Mouse (Mus musculus) midbrain, embryonic 13.5 days (tissue): Measurements from ENCODE around the gene Cxcr1. TPM values are rescaled to one million over a fixed set of nuclear protein-coding genes. Genes with fewer than 3 reads are reported as not detected.

Experiments used
- ATAC-seq: fragments of 200-750 bp; cut with Nextera tagmentation; 2 replicates; pipeline ENCODE4 v1.8.0; 2017; ENCODE audit warnings: mild to moderate bottlenecking, moderate TSS enrichment, moderate library complexity
- H3K27ac ChIP-seq: fragments of 300-500 bp; sonication (generic); 2 replicates; pipeline ENCODE4 v1.5.1; 2015; ENCODE audit warnings: inconsistent platforms, mild to moderate bottlenecking, moderate library complexity
- H3K27me3 ChIP-seq: fragments of 300-500 bp; sonication (generic); 2 replicates; pipeline ENCODE4 v1.6.1; 2015; ENCODE audit warnings: mild to moderate bottlenecking, inconsistent platforms
- H3K36me3 ChIP-seq: fragments of 300-500 bp; sonication (generic); 2 replicates; pipeline ENCODE4 v1.6.1; 2015; ENCODE audit warnings: mild to moderate bottlenecking, inconsistent platforms
- H3K4me1 ChIP-seq: fragments of 300-500 bp; sonication (generic); replicated peaks from 2 replicates; pipeline ENCODE4 v1.6.1; 2015; ENCODE audit warnings: inconsistent platforms
- H3K4me2 ChIP-seq: fragments of 300-500 bp; sonication (generic); replicated peaks from 2 replicates; pipeline ENCODE4 v1.6.1; 2015; ENCODE audit warnings: moderate library complexity, mild to moderate bottlenecking, inconsistent platforms
- H3K4me3 ChIP-seq: fragments of 300-500 bp; sonication (generic); replicated peaks from 2 replicates; pipeline ENCODE4 v1.5.1; 2015; ENCODE audit warnings: mild to moderate bottlenecking, inconsistent platforms
- H3K9ac ChIP-seq: fragments of 300-500 bp; sonication (generic); replicated peaks from 2 replicates; pipeline ENCODE4 v1.6.1; 2015; ENCODE audit warnings: mild to moderate bottlenecking, inconsistent platforms
- H3K9me3 ChIP-seq: fragments of 300-500 bp; sonication (generic); 2 replicates; pipeline ENCODE4 v1.6.1; 2016; ENCODE audit warnings: mild to moderate bottlenecking, inconsistent platforms
- WGBS: fragments of 180-500 bp; shearing (Covaris S2); methylation state at CpG from one replicate; pipeline ENCODE4 v1.1.7; 2015; 5-methylcytosine and 5-hydroxymethylcytosine counted together
- polyA plus RNA-seq: library from polyadenylated mRNA; unstranded; fragments of >200 nt; fragmentation: Nextera tagmentation; extraction: Ambion mirVana; gene quantifications from 2 replicates; pipeline ENCODE4 v1.2.1, GENCODE M21; 2015

The Cxcr1 gene
- polyA plus RNA-seq, 1 experiment from 2014 or later, result not detected

DNA sequence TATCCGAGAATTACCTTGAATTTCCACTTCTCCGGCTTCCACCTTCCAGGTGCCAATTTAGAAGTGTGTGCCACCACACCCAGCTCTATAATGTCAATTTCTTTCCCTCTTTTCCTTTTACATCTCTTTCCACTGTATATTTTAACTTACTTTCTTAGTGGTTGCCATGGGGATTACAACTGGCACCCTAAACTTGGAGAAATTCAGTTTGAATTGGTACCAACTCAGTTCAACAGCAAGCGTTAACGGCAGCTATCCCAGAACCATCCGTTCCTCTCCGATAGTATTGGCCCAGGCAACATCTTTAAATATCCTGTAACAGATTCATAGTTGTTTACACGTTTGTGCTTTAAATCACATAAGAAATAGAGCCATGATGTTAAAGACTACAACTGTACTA, 25.5 kb upstream of the Cxcr1 start:
- no peaks in the 10 kb centered on the region for H3K9me3 ChIP-seq

DNA sequence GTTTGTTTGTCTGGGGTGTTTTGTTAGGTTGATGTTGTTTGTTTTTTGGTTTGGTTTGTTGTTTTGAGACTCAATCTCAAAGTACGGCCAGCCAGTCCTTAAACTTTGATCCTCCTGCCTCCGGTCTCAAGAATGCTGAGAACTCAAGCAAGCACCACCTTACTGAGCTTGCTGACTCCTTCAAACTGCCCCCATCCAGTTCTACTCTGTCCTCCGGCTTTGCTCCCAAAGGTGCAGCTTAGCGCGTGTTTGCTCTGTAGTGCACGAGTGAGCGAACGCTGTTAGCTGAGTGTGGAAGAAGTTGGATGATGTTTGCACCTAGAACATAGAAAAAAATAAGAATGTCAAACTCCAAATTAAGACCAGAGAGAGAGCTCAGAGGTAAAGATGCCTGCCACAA, 14.5 kb upstream of the Cxcr1 start:
- Histone ChIP-seq H3K27me3 (peaks cover 30% of the 10 kb centered on the region), H3K4me1 (0 out of 2 replicates have a peak, but pooled peaks cover 4% of the 10 kb centered on the region), H3K27ac (no peak overlapping the region), H3K36me3 (no peaks in the 10 kb centered on the region), H3K9me3 (no peaks in the 10 kb centered on the region), H3K4me3 (no peak overlapping the region), H3K9ac (no peak overlapping the region), H3K4me2 (no peak overlapping the region)
- 94% methylated on average over 8 of the region's 8 CpGs for WGBS
- ATAC-seq, result no peak

More for the DNA sequence above, 25.5 kb upstream of the Cxcr1 start:
- no peaks in the 10 kb centered on the region for H3K36me3 ChIP-seq
- no peaks in the 10 kb centered on the region for H3K27me3 ChIP-seq
- H3K4me3 ChIP-seq, result no peak overlapping the region
- ATAC-seq, result no peak
- H3K27ac ChIP-seq, result no peak overlapping the region
- no peak overlapping the region for H3K4me2 ChIP-seq
- no peaks in the 10 kb centered on the region for H3K4me1 ChIP-seq
- no peak overlapping the region for H3K9ac ChIP-seq
- 88% methylated on average over 7 of the region's 7 CpGs for WGBS

DNA sequence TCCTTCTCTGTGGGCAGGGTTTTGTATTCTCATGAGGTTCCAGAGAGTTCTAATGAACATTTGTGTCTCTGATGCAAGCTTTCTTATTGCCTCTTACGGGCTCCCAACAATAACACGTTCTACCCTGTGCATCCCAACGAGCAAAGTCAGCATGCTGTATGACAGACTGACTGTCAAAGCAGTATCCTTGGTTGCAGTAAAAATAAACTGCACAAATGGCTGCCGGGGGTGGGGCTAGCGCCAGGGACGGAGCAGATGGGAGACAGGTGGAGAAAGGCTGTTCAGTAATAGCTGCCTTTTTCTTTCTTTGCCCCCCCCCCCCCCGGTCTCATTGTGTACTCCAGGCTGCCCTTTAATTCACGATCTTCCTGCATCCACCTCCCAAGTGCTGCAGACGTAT, 13.5 kb upstream of the Cxcr1 start:
- Histone ChIP-seq H3K4me1 (0 out of 2 replicates have a peak, but pooled peaks cover 4% of the 10 kb centered on the region), H3K27me3 (peaks cover 34% of the 10 kb centered on the region), H3K9ac (no peak overlapping the region), H3K4me2 (no peak overlapping the region), H3K27ac (no peak overlapping the region), H3K36me3 (no peaks in the 10 kb centered on the region), H3K4me3 (no peak overlapping the region), H3K9me3 (no peaks in the 10 kb centered on the region)
- WGBS, result 62% methylated on average over 9 of the region's 9 CpGs
- no peak for ATAC-seq

DNA sequence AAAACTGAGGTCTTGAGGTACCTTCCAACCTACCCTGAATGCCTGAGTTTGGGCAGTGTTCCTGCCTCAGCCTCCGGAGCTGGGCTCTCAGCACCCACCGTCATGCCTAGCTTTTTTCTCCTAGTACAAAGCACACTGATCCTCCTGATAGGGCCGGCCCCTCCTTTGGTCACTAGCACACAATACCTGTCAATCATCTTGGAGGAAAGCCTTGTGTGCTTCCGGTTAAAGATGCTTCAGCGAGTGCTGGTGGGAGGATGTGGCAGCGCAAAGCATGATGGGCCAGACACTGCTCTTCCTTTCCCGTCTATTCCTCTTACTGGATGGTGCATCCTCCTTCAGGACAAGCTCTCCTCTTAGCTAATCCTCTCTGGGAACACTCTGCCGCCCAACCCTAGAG, 12.2 kb upstream of the Cxcr1 start:
- no peak for ATAC-seq
- 56% methylated on average over 8 of the region's 8 CpGs for WGBS
- Histone ChIP-seq H3K4me2 (no peak overlapping the region), H3K27ac (no peak overlapping the region), H3K4me1 (no peaks in the 10 kb centered on the region), H3K27me3 (peaks cover 43% of the 10 kb centered on the region), H3K36me3 (no peaks in the 10 kb centered on the region), H3K9me3 (no peaks in the 10 kb centered on the region), H3K9ac (no peak overlapping the region), H3K4me3 (no peak overlapping the region)

DNA sequence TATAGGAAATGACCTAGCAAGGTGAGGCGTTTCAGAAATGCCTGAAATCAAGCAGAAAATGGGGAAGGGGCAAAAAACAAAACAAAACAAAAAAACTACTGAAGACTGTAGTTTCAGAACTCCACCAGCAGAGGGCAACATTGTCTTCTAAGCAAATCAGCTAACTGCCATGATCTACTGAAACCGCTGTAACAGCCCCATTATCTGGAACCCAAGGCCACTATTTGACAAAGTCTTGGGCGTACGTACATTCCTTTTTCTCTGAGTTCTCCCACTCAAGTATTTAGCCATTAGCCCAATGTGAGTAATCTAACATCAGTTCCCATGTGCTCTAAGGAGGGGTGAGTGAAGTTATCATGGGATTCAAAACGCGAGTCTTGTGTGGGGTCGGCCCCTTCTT, 11.4 kb upstream of the Cxcr1 start:
- no peaks in the 10 kb centered on the region for H3K4me1 ChIP-seq
- WGBS, result 73% methylated on average over 7 of the region's 7 CpGs
- no peak overlapping the region for H3K27ac ChIP-seq
- no peak overlapping the region for H3K4me2 ChIP-seq
- no peaks in the 10 kb centered on the region for H3K9me3 ChIP-seq
- ATAC-seq, result no peak
- H3K36me3 ChIP-seq, result no peaks in the 10 kb centered on the region
- no peak overlapping the region for H3K9ac ChIP-seq
- peaks cover 45% of the 10 kb centered on the region for H3K27me3 ChIP-seq
- H3K4me3 ChIP-seq, result no peak overlapping the region

DNA sequence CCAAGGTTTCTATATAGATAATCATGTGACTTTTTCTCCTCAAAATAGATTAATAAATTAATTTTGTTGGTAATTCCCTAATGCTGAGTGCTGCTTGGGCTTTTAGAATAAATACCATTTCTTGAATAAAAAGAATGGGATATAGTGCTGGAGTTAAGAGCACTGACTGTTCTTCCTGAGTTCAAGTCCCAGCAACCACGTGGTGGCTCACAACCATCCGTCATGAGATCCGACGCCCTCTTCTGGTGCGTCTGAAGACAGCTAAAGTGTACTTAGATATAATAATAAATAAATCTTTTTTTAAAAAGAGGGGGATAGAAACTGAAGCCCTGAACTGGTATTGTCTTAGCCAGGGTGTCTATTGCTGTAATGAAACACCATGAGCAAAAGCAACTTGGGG, 9.0 kb upstream of the Cxcr1 start:
- no peaks in the 10 kb centered on the region for H3K9me3 ChIP-seq
- no peak overlapping the region for H3K4me2 ChIP-seq
- H3K9ac ChIP-seq, result no peak overlapping the region
- H3K4me1 ChIP-seq, result no peaks in the 10 kb centered on the region
- peaks cover 48% of the 10 kb centered on the region for H3K27me3 ChIP-seq
- 73% methylated on average over 5 of the region's 5 CpGs for WGBS
- ATAC-seq, result no peak
- no peak overlapping the region for H3K27ac ChIP-seq
- H3K4me3 ChIP-seq, result no peak overlapping the region
- H3K36me3 ChIP-seq, result no peaks in the 10 kb centered on the region

DNA sequence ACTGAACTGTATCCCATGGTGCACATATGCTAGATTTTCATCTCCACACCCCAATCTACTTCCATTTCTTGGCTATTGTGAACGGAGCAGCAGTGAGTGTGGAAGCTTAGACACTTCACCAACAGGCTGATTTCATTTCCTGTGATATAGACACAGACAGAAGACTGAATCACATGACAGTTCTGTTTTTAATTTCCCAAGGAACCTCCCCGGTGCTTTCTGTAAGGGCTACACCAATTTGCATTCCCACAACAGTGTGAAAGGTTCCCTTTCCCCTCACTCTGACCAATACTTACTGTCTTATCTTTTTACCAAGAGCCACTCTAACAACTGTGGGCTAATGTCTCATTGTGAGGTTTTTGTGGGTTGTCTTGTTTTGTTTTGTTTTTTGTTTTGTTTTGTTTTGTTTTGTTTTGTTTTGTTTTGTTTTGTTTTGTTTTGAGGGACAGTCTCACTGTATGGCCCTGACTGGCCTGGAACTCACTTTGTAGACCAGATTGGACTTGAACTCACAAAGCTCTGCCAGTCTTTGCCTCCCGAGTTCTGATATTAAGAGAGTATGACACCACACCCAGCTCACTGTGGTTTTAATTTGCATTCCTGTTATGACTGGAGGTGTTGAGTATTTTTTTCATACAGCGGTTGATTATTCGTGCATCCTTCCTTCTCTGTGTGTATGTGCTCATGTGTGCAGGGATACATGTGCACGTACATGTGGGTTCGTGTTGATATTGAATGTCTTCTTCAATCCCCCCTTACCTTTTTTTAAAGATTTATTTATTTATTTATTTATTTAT, 6.8 kb upstream of the Cxcr1 start:
- Histone ChIP-seq H3K4me2 (no peak overlapping the region), H3K27ac (no peak overlapping the region), H3K4me3 (no peak overlapping the region), H3K9me3 (no peaks in the 10 kb centered on the region), H3K4me1 (no peaks in the 10 kb centered on the region), H3K36me3 (no peaks in the 10 kb centered on the region), H3K9ac (no peak overlapping the region), H3K27me3 (peaks cover 46% of the 10 kb centered on the region)
- ATAC-seq, result no peak
- 88% methylated on average over 7 of the region's 7 CpGs for WGBS

DNA sequence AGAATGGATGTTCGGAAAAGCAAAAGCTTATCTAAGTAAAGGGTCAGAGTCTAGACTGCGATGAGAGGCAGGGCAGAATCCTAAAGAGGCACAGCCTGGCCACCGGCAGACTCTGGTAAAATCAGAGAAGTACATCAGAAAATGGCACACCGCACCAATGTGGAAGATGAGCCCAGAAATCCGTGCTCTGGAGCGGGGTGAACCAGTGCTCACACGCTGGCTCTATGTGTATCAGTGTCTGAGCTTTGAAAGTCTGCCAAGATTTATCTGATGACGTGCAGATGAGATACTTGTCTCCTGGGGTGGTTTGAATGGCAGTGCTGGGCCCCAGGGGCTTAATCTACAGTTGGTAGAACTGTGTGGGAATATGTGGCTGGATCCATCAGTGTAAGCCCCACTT, 4.6 kb upstream of the Cxcr1 start:
- Histone ChIP-seq H3K9me3 (no peaks in the 10 kb centered on the region), H3K4me2 (no peak overlapping the region), H3K4me3 (no peak overlapping the region), H3K27me3 (peaks cover 48% of the 10 kb centered on the region), H3K27ac (no peak overlapping the region), H3K4me1 (no peaks in the 10 kb centered on the region), H3K9ac (no peak overlapping the region), H3K36me3 (no peaks in the 10 kb centered on the region)
- no peak for ATAC-seq
- 80% methylated on average over 8 of the region's 8 CpGs for WGBS

DNA sequence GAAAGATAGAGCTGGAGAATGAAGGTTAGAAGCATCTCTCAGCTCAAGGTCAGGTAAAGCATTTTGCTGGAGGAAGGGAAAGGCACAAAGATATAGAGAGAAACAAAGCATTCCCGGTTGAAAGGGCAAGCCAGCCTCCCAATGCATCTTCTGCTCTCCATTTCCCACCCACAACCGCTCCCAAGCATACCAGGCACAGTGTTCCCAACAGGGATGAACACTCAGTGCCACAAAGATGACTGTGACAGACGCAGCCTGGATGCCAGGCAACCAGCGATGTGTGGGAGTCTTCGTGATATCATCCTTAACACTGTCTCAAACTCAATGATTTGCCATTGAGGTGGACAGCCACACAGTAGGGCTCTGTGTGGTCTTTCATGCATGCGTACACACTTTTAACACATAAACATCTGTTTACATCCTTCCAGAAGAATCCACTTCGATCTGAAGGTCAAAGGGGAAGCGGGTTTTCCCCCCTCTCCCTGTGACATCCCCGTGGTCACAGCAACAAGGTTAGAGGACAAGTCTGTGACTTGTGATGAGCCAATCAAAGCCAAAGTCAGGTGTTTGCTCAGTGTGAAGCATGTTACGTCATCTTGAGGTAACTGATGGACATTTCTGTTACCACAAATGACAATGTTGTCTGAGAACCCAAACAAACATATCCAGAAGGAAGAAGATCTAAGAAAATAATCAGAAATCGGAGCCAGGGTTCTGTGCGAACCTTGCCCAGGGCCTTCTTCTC, 3.5 kb upstream of the Cxcr1 start:
- WGBS, result 86% methylated on average over 12 of the region's 12 CpGs
- Histone ChIP-seq H3K27ac (no peak overlapping the region), H3K9ac (no peak overlapping the region), H3K36me3 (no peaks in the 10 kb centered on the region), H3K4me1 (no peaks in the 10 kb centered on the region), H3K4me2 (no peak overlapping the region), H3K4me3 (no peak overlapping the region), H3K27me3 (peaks cover 43% of the 10 kb centered on the region), H3K9me3 (no peaks in the 10 kb centered on the region)
- no peak for ATAC-seq

DNA sequence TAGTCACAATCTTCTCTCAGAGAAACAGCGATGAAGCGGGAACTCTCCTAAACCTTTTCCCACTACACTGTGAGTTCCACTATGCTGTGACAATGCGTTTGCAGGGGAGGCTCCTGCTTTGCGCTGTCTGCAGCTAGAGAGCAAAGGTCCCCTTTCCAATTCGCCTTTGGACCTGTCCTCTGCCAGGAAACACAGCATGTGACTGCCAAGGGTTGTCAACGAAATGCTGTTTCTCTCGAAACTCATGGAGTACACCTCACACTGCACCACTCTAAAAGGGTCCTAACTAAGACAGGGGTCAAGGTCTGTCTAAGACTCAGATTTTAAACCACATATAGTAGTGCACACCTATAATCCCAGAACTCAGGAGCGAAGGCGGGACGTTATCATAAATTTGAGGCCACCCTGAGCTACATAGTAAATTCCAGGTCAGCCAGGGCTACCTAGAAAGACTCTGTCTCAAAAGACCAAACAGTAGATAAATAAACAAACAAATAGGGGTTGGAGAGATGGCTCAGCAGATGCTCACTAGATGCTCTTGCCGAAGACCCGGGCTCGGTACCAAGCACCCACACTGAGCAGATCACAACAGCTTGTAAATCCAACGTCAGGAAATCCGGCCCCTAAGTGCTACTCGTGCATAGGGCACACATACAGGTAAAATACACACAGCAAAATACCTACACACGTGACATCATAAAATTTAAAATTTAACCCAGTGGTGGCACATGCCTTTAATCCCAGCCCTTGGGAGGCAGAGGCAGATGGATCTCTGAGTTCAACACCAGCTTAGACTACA, 2.4 kb upstream of the Cxcr1 start:
- H3K36me3 ChIP-seq, result no peaks in the 10 kb centered on the region
- WGBS, result 84% methylated on average over 17 of the region's 17 CpGs
- H3K4me1 ChIP-seq, result no peaks in the 10 kb centered on the region
- no peak overlapping the region for H3K4me2 ChIP-seq
- H3K4me3 ChIP-seq, result no peak overlapping the region
- peaks cover 34% of the 10 kb centered on the region for H3K27me3 ChIP-seq
- H3K9ac ChIP-seq, result no peak overlapping the region
- ATAC-seq, result no peak
- no peaks in the 10 kb centered on the region for H3K9me3 ChIP-seq
- H3K27ac ChIP-seq, result no peak overlapping the region

DNA sequence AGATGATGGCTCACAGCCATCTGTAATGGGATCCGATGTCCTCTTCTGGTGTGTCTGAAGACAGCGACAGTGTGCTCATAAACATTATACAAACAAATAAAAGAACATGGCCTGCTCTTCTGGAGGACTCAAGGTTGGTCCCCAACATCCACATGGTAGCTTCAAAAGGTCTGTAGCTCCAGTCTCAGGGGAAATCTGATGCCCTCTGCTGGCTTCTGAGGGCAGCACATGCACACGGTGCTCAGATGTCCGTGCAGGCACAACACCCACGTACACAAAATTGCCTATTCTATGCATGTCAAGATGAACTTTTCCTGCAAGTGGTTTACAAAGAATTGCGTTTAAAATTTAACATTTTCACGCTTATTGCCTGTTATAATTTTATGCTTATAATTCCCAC, 1.5 kb upstream of the Cxcr1 start:
- Histone ChIP-seq H3K27me3 (peaks cover 32% of the 10 kb centered on the region), H3K4me1 (no peaks in the 10 kb centered on the region), H3K4me3 (no peak overlapping the region), H3K36me3 (no peaks in the 10 kb centered on the region), H3K4me2 (no peak overlapping the region), H3K9me3 (no peaks in the 10 kb centered on the region), H3K27ac (no peak overlapping the region), H3K9ac (no peak overlapping the region)
- 54% methylated on average over 7 of the region's 7 CpGs for WGBS
- no peak for ATAC-seq

DNA sequence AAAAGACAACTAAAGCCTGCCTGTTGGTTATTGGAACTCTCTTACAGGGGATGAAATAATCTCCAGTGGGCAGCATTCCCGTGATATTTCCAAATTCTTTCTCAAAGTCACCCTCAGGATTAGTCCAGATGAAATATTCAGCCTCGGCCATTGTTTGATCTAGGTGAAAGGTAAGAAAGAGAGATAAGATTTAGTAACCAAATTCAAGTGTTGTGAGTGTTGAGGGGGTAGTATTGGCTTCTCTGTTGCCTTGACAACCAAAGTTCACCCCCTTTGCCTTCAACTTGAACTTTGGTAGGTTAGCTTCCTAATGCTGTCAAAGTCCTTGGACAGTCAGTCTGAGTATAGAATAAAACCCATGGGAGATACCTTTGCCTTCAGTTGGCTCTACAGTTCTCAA, 1.7 kb downstream of the Cxcr1 start:
- 78% methylated on average over 2 of the region's 2 CpGs for WGBS
- no peak for ATAC-seq
- Histone ChIP-seq H3K9ac (no peak overlapping the region), H3K9me3 (no peaks in the 10 kb centered on the region), H3K27me3 (peaks cover 12% of the 10 kb centered on the region), H3K27ac (no peak overlapping the region), H3K4me2 (no peak overlapping the region), H3K36me3 (no peaks in the 10 kb centered on the region), H3K4me3 (no peak overlapping the region), H3K4me1 (no peaks in the 10 kb centered on the region)
